Mouse (Mus musculus) A20 (cell line): Measurements from ENCODE around the gene Baz2a.
"Not testable (repeated sequence)": the region's sequence is repeated elsewhere in the genome, so short reads cannot be mapped to it uniquely, and the experiment has no call there.

Experiments
- DNase-seq: peaks from one replicate; pipeline ENCODE4 v3.0.0-alpha.2; 2011; ENCODE audit warnings: low read depth, low spot score

Gene Baz2a

DNA sequence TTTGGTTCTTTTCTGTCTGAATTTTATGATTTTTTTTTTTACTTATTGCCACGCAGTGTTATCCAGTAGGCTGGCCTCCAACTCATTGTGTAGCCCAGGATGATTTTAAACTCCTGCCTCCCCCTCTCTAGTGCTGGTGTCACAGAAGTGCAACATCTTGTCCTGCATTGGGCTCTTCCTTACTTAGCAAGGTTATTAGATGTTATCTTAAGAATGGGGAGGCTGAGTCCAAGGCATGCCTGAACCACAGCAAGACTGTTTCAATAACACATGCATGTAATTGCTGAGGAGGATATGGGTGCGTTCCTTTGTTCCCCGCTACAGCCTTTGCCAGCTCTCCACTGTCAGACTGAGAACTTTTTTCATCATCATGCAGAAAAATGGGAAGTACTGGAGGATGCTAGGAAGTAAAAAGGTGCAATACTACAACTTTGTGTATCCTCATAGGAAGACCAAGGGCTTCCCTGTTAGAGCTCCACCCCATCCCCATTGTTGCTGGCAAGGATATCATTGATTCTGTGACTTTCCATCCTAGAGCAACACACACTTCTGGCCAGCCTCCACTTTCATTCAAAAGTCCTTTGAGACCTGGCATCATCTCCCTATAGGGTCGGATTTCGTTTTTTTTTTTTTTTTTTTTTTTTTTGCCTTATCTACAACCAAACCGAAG is 9.4 kb upstream of the Baz2a start:
- DNase-seq = no peak

DNA sequence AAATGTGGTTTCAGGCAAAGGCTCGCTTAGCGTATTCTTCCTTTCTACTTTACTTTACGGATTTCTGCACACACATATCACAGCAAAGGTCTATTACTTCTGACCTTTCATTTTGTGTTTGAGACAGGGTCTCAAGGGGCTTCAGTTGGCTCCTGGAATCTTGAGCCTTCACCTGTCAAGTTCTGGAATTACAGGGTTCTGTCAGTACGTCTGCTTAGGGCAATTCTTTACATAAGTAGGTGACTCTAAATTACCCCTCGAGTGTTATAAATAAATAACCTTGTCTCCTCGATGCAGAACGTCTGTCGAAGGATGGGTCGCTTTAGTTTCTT is 8.9 kb upstream of the Baz2a start:
- no peak for DNase-seq

DNA sequence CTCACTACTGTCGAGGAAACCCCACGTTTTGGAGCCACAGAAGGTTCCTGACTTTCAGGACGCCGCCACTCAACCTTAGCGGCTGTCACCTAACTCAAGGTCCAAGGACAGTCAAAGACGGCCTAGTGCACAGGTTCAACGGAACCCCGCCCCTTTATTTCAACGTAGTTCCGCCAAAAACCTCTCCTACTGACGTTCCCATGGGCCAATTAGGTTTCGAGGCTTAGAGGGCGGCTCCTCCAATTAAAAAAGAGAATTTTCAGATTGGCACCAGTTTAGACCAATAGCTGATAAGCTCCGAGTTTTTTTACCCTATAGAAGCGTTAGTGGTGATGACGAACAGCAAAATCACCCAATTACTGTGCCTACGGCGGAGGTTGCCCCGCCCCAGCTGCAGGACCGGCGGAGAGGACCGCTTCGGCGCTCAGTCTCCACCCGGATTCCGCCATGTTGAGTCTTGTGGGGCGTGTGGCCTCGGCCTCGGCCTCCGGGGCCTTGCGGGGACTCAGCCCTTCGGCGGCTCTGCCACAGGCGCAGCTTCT is 8.4 kb upstream of the Baz2a start, which contains the start of gene Atp5b:
Gene Atp5b (plus strand): TSS at position 394 of the 542 bp plus-strand sequence.
- DNase-seq = peak; percentile 100

DNA sequence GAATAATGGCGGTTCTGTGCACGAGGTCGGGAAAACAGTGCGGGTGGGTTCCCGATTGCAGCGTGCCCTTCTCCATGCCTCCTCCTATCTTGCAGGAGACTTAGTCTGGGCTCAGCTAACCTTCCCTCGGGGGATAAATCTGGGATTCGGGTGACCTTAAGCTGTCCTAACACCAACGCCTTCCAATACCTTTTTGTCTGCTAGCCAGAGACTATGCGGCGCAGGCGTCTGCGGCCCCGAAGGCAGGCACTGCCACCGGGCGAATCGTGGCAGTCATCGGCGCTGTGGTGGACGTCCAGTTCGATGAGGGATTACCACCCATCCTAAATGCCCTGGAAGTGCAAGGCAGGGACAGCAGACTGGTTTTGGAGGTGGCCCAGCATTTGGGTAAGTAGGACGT is 7.7 kb upstream of the Baz2a start:
- no peak for DNase-seq

DNA sequence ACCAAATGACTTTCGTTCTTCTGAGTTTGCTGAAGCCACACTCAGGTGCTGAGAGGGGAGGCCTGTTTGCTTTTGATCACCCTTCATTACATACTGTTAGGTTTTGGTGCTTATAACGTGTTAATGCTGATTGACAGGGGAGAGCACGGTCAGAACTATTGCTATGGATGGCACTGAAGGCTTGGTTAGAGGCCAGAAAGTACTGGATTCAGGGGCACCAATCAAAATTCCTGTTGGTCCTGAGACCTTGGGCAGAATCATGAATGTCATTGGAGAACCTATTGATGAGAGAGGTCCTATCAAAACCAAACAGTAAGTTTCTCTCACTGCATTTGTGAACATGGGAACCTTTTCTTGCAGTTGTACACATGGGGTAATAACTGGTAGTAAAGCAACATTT is 7.2 kb upstream of the Baz2a start:
- no peak for DNase-seq

- DNase-seq = no peak
Observed at GRCm38 (mm10) chr10:128086391-128086790, 5.0 kb upstream of the Baz2a start.

DNA sequence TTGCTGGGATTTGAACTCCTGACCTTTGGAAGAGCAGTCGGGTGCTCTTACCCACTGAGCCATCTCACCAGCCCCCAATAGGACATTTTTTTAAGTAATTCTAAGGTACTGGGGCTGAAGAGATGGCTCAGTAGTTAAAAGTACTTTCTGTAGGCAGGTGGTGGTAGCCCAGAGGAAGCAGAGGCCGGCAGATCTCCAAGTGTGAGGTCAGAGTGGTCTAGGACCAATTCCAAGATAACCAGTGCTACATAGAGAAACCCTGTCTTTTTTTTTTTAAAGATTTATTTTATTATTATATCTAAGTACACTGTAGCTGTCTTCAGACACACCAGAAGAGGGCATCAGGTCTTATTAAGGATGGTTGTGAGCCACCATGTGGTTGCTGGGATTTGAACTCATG is 4.2 kb upstream of the Baz2a start:
- not testable (repeated sequence) for DNase-seq

- no peak for DNase-seq
Observed at GRCm38 (mm10) chr10:128088181-128088580, 3.2 kb upstream of the Baz2a start.

- DNase-seq = no peak
Observed at GRCm38 (mm10) chr10:128089842-128090241, 1.5 kb upstream of the Baz2a start.

- peak; percentile 93 for DNase-seq
Observed at GRCm38 (mm10) chr10:128090651-128091563, 470 bp upstream of the Baz2a start.

- peak; percentile 90 for DNase-seq
Observed at GRCm38 (mm10) chr10:128092506-128093495, 1.4 kb downstream of the Baz2a start.

DNA sequence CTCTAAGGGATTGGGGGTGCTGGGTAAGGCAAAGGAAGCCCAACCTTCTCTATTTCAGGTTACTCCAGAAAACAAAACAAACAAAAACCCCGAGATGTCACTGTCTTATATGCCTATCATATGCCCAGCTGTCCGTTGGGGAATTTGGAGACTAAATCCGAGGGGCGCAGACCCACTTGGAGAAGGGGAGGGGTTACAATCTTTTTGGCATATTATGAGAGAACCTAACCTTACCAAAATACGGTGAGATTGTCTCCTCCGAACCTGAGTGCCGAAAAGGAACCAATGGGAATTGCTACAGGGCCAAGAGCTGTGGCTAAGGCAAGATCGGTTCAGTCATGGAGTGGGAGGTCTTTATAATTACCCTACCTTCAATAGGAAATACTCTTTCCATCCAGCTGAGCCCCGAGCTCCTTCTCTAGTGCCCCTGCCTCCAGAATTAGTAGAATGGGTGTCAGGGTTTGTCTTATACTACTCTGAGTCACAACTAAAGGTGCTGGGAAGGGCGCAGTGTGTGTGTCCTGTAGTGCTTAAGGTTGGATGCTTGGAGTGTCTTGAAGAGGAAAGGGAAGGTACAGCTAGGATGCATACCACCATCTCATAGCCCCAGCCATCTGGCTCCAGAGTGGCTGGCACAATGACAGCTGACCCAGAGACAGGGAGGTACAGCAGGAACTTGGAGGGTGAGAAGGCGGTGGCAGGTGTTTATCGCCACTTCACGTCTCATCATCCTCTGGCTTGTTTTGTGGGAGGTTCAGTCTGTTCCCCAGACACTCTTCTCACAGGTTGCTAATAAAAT is 2.3 kb downstream of the Baz2a start:
- peak; percentile 70 for DNase-seq

- peak; percentile 95 for DNase-seq
Observed at GRCm38 (mm10) chr10:128094340-128094968, 3.1 kb downstream of the Baz2a start.

- no peak for DNase-seq
Observed at GRCm38 (mm10) chr10:128095003-128095636, 3.7 kb downstream of the Baz2a start.

- DNase-seq = no peak
Observed at GRCm38 (mm10) chr10:128096313-128096692, 4.9 kb downstream of the Baz2a start.

DNA sequence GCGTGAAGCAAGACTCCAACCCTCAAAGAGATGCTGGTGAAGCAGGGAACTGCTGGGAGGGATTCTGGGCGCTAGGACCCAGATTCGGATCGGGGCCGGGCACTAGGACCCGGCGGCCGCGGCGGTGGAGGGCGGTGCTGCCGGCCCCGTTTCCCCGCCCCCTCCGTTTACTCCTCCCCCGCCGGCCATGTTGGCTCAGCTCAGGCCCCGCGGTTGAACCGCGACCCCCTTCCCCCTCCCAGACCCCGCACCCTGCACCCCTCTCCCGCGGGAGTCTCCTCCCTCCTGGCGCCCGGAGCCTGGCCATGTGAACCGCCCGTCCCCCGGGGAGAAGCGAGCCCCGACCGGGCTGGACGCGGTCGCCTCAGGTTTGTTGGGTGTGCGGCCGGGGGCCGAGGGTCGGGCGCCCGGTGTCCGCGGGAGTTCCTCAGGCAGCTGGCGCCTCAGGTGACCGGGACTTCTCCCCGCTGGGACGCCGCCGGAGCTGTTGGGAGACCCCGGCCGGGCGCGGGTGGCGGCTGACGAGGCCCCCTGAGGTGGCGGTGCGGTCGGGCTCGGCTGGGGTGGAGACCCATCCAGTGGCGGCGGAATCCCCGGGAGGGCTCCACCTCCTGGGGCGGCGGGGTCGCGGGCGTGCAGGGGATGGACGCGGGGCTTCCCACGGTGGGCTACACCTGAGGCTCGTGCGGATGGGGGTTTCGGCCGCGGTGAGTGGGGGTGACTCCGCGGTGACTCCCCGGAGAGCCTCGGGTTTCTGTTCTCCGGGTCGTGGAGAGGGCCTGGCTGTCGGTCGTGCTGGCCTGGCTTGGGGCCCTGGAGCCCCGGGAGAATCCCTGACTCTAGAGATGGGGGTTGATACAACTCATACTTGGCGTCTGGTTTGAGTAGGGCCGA is 5.6 kb downstream of the Baz2a start:
- peak; percentile 90 for DNase-seq

GRCm38 (mm10) chr10:128097587-128097971 is 6.2 kb downstream of the Baz2a start:
- peak; percentile 77 for DNase-seq

GRCm38 (mm10) chr10:128110103-128110761 is 18.9 kb downstream of the Baz2a start:
- no peak for DNase-seq
